Mouse (Mus musculus) spleen, adult 2 months (tissue): ENCODE data around the gene Gadd45a. TPM values are rescaled to one million over a fixed set of nuclear protein-coding genes. Genes with fewer than 3 reads are reported as not detected.

ENCODE experiments used
- DNase-seq, 2 experiments: peaks; one replicate each; pipeline versions ENCODE4 v3.0.0 to v3.0.0-alpha.2; 2012 to 2021; ENCODE audit warnings: low spot score in 2 of 2, low read depth in 1 of 2
- H3K27ac ChIP-seq: fragments of 200-500 bp; 2 replicates; pipeline ENCODE4 v1.5.1; 2012; ENCODE audit warnings: low read length, inconsistent platforms; ENCODE audit not compliant: insufficient read depth
- H3K27me3 ChIP-seq: fragments of 200-500 bp; 2 replicates; pipeline ENCODE4 v1.6.1; 2012; ENCODE audit warnings: mild to moderate bottlenecking, moderate library complexity, low read length, inconsistent platforms; ENCODE audit not compliant: control insufficient read depth, insufficient read depth
- H3K36me3 ChIP-seq: fragments of 200-500 bp; 2 replicates; pipeline ENCODE4 v1.6.1; 2012; ENCODE audit warnings: mild to moderate bottlenecking, low read length, inconsistent platforms; ENCODE audit not compliant: control insufficient read depth, insufficient read depth
- H3K4me1 ChIP-seq: fragments of 200-500 bp; 2 replicates; pipeline ENCODE4 v1.6.1; 2011; ENCODE audit warnings: inconsistent platforms; ENCODE audit not compliant: control insufficient read depth, insufficient read depth, insufficient read length
- H3K4me3 ChIP-seq: fragments of 200-500 bp; 2 replicates; pipeline ENCODE4 v1.5.1; 2011; ENCODE audit warnings: mild to moderate bottlenecking, inconsistent platforms; ENCODE audit not compliant: insufficient read depth, insufficient read length; ENCODE audit errors: extremely low read depth
- CTCF ChIP-seq: fragments of 200-500 bp; IDR thresholded peaks from 2 replicates; pipeline ENCODE4 v1.5.1; 2011; ENCODE audit warnings: mild to moderate bottlenecking, inconsistent platforms; ENCODE audit not compliant: insufficient read depth, insufficient read length, insufficient replicate concordance; ENCODE audit errors: extremely low read depth
- POLR2A ChIP-seq: fragments of 200-500 bp; IDR thresholded peaks from 2 replicates; pipeline ENCODE4 v1.6.1; 2011; ENCODE audit warnings: low read depth, low read length, inconsistent platforms
- WGBS: fragments of 180-500 bp; shearing (Covaris S2); methylation state at CpG from one replicate; pipeline ENCODE4 v1.1.7; 2018; 5-methylcytosine and 5-hydroxymethylcytosine counted together
- polyA plus RNA-seq: library from polyadenylated mRNA; depleted of rRNA; stranded (reverse); fragments of >200 nt; gene quantifications from 2 replicates; pipeline ENCODE4 v1.2.3, GENCODE M21; 2012

Gene Gadd45a
- polyA plus RNA-seq, 1 experiment: 56.9 TPM

DNA sequence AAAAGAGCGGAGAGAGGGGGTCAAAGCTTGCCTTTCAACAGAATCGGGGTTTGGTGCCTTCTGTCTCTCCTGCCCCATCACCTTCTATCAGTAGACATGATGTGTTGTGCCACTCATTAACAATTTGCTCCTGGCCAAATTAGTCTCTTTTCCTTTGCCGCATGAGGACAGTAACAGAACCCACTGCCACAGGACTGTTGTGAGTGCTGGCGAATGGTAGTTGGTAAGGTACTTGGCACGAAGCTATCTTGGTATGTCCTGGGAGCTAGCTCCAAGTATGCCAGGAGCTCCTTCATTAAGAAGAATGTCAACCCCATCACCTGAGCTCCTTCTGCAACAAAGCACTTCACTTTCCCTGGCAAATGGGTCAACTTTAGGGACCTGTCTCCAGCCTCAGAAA is 6.4 kb downstream of the Gadd45a start:
- WGBS: 90% methylated on average over 5 of the region's 5 CpGs

DNA sequence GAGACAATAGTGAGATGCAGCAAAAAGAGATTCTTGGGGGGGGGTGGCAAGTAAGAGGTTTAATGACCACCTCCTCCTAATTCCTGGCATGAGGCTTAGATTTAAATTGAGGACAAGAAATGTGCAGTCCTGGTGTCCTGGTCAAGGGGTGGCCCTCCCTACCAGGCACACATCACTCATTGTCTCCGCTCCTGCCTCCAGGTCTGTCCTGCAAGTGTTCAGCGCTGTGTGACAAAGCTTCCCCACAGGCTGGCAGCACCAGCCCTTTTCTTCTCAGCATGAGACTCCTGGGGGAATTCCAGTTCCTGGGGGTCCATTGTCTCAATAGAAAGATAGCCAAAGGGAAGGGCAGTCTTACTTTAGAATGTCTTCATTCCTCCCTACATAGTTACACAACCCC is 6.8 kb downstream of the Gadd45a start:
- no peaks in the 10 kb centered on the region for H3K27me3 ChIP-seq
- no peak for TF ChIP-seq POLR2A
- TF ChIP-seq CTCF: no peak
- H3K4me3 ChIP-seq: no peak overlapping the region
- 0 out of 2 replicates have a peak, but pooled peaks cover 2% of the 10 kb centered on the region for H3K4me1 ChIP-seq
- H3K36me3 ChIP-seq: peaks cover 4% of the 10 kb centered on the region; the same call in 1 of the 2 replicates
- no peak for DNase-seq
- H3K27ac ChIP-seq: no peak overlapping the region
- 98% methylated on average over 2 of the region's 2 CpGs for WGBS

More for the DNA sequence above, 6.4 kb downstream of the Gadd45a start:
- TF ChIP-seq POLR2A: no peak
- no peak for TF ChIP-seq CTCF
- 0 out of 2 replicates have a peak, but pooled peaks cover 3% of the 10 kb centered on the region for H3K4me1 ChIP-seq
- H3K36me3 ChIP-seq: peaks cover 5% of the 10 kb centered on the region; the same call in 1 of the 2 replicates
- H3K27me3 ChIP-seq: no peaks in the 10 kb centered on the region
- DNase-seq: no peak
- H3K4me3 ChIP-seq: no peak overlapping the region
- no peak overlapping the region for H3K27ac ChIP-seq

DNA sequence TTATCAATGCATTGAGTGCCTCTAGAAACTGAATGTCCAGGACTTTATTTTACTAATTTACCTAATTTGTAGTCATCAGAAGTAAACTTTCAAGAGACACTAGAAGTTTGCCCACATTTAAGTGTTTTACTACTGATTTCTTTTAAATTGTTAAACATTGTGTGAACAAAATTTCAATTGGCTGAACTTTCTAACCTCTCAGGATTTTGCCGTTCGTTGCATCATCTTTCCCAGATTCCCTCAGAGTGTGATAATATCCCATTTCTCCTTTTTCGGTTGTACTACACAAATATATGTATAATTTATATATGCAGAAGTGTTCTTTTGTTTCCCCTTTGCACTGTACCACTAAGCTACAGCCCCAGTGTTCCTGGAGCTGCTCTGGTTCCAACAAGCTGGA is 7.3 kb downstream of the Gadd45a start:
- no peak for DNase-seq
- Histone ChIP-seq H3K4me3 (no peak overlapping the region), H3K36me3 (peaks cover 2% of the 10 kb centered on the region; the same call in 1 of the 2 replicates), H3K27me3 (no peaks in the 10 kb centered on the region), H3K27ac (no peak overlapping the region), H3K4me1 (no peaks in the 10 kb centered on the region)
- 80% methylated on average over 3 of the region's 3 CpGs for WGBS
- no peak for TF ChIP-seq CTCF
- no peak for TF ChIP-seq POLR2A

DNA sequence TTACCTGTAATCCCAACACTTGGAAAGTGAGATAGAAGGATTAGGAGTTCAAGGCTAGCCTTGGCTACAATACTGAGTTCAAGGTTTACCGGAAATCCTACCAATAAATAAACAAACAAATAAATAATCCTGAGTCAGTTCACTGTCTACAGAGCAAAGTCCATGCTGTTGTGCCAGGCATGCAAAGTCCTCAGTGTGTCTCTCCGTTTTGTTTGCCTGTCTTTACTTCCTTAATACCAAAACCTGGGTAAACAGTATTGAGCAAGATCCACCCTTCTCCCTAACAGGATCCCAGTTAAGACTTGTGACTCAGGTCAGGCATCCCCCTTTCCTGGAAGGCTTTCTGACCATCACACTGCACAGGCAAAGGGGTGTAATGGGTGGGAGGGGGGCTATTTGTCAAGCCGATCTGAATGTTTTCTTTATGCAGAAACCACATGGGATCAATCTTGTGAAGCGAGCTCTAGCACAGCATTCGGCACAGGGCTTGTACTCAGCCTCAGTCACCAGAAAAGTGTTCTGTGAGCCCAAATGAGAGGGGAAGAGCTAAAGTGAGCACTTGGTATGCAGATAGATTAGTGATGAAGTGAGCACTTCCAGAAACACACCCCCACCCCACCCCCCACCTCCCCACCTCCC is 7.8 kb downstream of the Gadd45a start:
- DNase-seq: no peak
- WGBS: 84% methylated on average over 5 of the region's 5 CpGs
- H3K27me3 ChIP-seq: no peaks in the 10 kb centered on the region
- peaks cover 2% of the 10 kb centered on the region; the same call in 1 of the 2 replicates for H3K36me3 ChIP-seq
- no peak for TF ChIP-seq CTCF
- TF ChIP-seq POLR2A: no peak
- no peak overlapping the region for H3K4me3 ChIP-seq
- no peak overlapping the region for H3K27ac ChIP-seq
- H3K4me1 ChIP-seq: no peaks in the 10 kb centered on the region

DNA sequence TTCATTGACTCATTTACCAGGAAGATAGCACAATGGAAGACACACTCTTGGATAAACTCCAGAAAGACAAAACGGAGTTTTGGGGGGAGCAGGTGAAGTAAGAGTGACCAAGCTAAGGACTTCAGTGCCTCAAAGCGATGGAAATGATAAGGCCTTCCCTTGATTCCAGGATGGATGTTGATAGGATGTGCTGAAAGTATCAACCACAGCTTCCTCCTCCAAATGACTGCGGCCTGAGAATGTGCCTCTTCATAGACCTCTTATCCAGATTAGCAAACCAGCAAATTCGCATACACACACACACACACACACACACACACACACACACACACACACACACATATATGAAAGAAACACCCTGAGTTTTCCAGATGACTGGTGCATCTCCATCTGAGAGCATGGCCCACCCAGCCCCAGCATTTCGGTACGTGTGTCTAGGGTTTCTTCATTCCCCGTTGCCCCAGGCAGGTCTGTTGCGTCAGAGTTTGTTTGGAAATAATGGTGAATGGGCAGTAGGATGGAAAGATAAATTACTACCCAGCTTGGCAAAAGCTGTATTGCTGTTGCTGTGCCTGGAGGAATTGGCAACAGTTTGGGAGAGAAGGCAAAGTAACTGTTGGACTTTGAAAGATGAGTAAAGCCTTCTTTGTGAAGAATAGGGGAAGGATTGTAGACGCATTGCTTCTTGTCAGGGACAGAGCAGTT is 9.7 kb downstream of the Gadd45a start:
- Histone ChIP-seq H3K4me1 (no peaks in the 10 kb centered on the region), H3K36me3 (no peaks in the 10 kb centered on the region), H3K27ac (no peak overlapping the region), H3K27me3 (no peaks in the 10 kb centered on the region), H3K4me3 (no peak overlapping the region)
- DNase-seq: no peak
- 85% methylated on average over 9 of the region's 9 CpGs for WGBS
- TF ChIP-seq POLR2A (no peak), CTCF (no peak)

DNA sequence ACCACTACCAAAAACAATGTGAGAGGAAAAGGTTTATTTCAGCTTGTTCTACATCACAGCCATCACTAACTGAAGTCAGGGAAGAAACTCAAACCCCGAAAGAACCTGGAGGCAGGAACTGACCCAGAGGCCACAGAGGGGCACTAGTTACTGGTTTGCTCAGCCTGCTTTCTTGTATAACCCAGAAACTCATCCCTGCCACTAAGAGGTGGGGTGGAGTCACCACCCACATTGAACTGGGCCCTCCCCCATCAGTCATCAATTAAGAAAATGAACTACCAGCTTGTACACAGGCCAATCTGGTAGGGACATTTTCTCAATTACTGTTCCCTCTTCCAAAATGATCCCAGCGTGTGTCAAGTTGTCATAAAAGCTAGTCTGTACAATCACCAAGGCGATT is 10.6 kb downstream of the Gadd45a start:
- 89% methylated on average over 3 of the region's 3 CpGs for WGBS
- Histone ChIP-seq H3K36me3 (no peaks in the 10 kb centered on the region), H3K27me3 (no peaks in the 10 kb centered on the region), H3K4me1 (no peaks in the 10 kb centered on the region), H3K27ac (no peak overlapping the region), H3K4me3 (no peak overlapping the region)
- no peak for DNase-seq
- TF ChIP-seq CTCF: no peak

DNA sequence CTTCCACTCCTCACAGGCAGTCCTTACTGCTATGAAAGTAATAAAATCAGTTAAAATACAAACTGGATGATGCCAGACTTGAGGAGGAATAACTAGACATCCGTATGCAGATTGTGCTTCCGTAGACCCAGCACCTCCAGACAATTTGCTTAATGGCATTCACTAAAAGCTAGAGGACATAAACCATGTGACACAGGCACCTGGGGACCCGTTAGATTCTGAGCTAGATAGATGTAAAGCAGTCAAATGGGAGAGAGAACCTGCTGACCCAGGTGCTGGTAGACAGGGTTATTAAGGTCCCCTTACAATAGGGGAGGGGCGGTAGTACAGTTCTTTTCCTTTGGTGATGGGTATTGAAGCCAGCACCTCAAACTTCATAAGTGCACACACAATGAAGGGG is 13.5 kb downstream of the Gadd45a start:
- no peak overlapping the region for H3K4me3 ChIP-seq
- no peak for DNase-seq
- H3K36me3 ChIP-seq: no peaks in the 10 kb centered on the region
- no peaks in the 10 kb centered on the region for H3K27me3 ChIP-seq
- TF ChIP-seq CTCF: no peak
- no peak for TF ChIP-seq POLR2A
- WGBS: 88% methylated on average over 4 of the region's 4 CpGs
- no peak overlapping the region for H3K27ac ChIP-seq
- no peaks in the 10 kb centered on the region for H3K4me1 ChIP-seq
